Mouse (Mus musculus): ENCODE measurements around the gene Thra. TPM values are rescaled to one million over a fixed set of nuclear protein-coding genes. Genes with fewer than 3 reads are reported as not detected.
A peak's percentile ranks its signal among the peaks of the same experiment; 100 is the strongest.

Thra gene
- polyA plus RNA-seq, 1 experiment from 2014 or later = 9.5 TPM

DNA sequence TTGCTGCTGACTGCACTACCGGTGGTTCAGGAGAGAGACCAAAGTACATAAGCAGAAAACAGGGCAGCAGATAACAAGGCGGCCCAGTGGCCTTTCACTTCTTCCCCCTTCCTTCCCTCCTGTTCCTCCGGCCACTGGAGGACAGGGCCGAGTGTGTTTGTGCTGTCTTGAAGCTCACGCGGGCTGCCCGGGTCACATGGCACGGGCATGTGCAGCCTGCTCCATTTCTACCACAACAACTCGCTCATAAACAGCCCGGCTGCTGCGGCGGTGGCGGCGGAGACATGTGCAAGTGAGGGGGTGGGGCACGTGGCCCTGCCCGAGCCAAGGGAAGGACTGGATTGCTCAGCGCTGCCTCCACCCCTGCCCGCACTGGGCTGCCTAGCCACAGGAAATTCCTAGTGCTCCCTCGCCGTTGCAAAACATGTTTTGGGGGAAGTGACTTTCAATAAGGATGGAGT lies 42.8 kb downstream of the Thra start:
- Histone ChIP-seq H3K4me3 (peak overlapping the region; percentile 43), H3K9me3 (replicated peaks) (no peaks in the 10 kb centered on the region), H3K36me3 (no peaks in the 10 kb centered on the region), H3K27me3 (ENCODE audit: low read depth, poor library complexity, severe bottlenecking) (peaks cover 19% of the 10 kb centered on the region), H3K27ac (replicated peaks) (peak overlapping the region; percentile 89), H3K4me1 (peaks cover 71% of the 10 kb centered on the region)
- peak; percentile 78 for DNase-seq (ENCODE audit: low spot score)
- under 1% methylated on average over 20 of the region's 20 CpGs for WGBS

DNA sequence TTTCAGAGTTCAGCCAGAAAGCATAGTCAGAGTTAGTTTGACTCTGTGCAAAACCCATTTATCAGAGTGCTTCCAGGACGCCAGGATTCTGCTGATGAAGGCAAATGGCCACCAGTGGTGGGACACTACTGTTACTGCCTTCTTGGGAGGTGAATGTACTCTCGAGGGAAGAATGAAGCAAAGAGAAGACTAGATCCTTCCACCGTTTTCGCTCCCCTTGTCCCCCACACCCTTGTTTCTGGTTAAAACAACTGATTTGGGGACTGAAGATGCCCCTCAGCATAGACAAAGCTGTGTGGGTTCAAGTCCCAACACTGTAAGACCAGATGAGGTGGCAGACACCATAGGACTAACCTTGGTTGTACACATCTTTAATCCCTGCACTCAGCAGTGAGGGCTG lies 43.7 kb downstream of the Thra start:
- no peaks in the 10 kb centered on the region for H3K36me3 ChIP-seq
- H3K27ac ChIP-seq (replicated peaks) = peak overlapping the region; percentile 89
- peaks cover 19% of the 10 kb centered on the region for H3K27me3 ChIP-seq (ENCODE audit: low read depth, poor library complexity, severe bottlenecking)
- H3K4me1 ChIP-seq = peaks cover 79% of the 10 kb centered on the region
- 79% methylated on average over 4 of the region's 4 CpGs for WGBS
- H3K9me3 ChIP-seq (replicated peaks) = no peaks in the 10 kb centered on the region
- DNase-seq (ENCODE audit: low spot score) = no peak
- no peak overlapping the region for H3K4me3 ChIP-seq

DNA sequence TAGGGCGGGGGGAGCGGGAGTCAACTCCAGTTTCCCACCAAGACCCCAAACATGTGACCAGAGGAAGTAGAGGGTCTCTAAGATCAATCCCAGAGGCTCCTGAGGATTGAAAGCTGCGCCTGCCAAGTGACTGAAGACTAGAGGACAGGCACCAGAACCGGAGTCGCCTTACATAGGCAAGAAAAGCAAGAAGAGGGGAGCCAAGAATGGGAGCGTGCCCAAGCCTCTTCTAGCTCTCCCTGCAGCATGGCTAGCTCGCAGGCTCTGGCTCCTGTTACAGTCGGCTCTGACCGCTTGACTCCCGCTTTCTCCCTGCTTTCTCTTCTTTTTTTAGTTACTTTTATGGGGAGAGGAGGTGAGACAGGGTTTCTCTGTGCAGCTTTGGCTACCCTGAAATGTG lies 44.8 kb downstream of the Thra start:
- Histone ChIP-seq H3K27me3 (ENCODE audit: low read depth, poor library complexity, severe bottlenecking) (peaks cover 19% of the 10 kb centered on the region), H3K36me3 (no peaks in the 10 kb centered on the region), H3K9me3 (replicated peaks) (no peaks in the 10 kb centered on the region), H3K27ac (replicated peaks) (peak overlapping the region; percentile 77), H3K4me3 (no peak overlapping the region), H3K4me1 (peaks cover 88% of the 10 kb centered on the region)
- WGBS = 71% methylated on average over 10 of the region's 10 CpGs
- no peak for DNase-seq (ENCODE audit: low spot score)

DNA sequence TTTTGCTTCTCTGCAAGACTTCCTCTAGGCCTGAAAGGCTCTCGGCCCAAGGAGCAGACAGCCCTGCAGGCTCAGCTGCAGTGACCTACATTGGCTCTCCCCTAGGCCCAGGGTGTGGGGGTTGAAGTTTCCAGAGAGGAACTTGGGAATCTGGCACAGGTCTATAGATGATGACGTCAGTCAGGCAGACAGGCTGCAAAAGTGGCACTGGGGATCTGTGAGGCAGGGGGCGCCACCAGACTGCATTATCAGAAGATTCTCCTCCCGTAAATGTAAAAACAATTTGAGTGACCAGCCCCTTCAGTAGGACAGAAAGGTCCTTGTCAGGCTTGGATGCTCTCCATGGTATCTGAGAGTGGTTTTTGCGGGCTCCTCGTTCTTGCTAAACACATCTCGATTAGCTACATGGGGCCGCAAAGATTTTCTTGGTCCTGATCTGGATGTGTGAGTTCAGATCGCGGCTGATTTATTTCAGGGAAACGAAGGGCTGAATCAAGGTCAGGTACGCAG lies 45.4 kb downstream of the Thra start:
- H3K36me3 ChIP-seq = no peaks in the 10 kb centered on the region
- H3K9me3 ChIP-seq (replicated peaks) = no peaks in the 10 kb centered on the region
- peak overlapping the region; percentile 34; the same call in 1 of the 2 replicates for H3K4me3 ChIP-seq
- peak overlapping the region; percentile 77 for H3K27ac ChIP-seq (replicated peaks)
- H3K27me3 ChIP-seq (ENCODE audit: low read depth, poor library complexity, severe bottlenecking) = peaks cover 19% of the 10 kb centered on the region
- DNase-seq (ENCODE audit: low spot score) = peak; percentile 65
- WGBS = 12% methylated on average over 12 of the region's 12 CpGs
- H3K4me1 ChIP-seq = peaks cover 86% of the 10 kb centered on the region

DNA sequence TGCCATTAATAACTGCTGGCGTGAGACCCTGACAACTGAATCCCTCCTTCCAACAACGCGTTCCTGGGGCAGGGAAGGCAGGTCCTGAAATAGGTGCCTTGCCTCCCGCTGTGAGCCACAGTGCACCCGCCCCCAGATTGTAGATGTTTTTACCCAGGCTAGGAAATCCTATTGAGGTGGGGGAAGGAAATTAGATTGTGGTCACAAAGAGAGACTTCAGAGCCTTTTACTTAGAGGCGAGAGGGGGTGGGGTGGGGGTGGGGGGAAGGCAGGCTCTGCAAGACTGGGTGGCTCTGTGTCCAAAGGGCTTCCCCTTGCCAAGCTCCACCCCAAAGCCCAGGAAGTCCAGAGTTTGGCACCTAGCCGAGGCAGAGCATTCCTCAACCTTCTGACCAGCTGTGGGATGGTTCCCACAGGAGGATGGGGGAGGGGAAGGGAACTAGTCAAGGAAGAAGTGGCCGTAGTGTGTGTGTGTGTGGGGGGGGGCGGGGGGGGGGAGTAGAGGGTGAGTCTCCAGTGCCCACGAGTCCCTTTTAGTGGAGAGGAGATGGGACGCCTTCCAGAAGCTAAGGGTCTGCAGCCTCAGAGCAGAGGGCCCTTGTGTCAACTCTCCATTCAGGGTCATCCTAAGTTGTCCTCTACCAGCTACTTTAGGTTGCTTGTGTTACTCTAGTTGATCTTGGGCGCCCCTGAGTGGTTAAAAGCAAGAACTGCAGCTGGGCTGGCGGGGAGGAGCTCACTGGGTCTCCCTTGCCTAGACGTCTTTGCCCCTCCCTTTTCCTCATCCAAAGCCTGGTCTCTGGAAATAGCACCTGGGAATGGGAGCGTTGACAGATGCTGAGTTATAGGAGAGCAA lies 46.1 kb downstream of the Thra start:
- no peaks in the 10 kb centered on the region for H3K9me3 ChIP-seq (replicated peaks)
- peaks cover 19% of the 10 kb centered on the region for H3K27me3 ChIP-seq (ENCODE audit: low read depth, poor library complexity, severe bottlenecking)
- H3K27ac ChIP-seq (replicated peaks) = peak overlapping the region; percentile 77
- peak overlapping the region; percentile 34 for H3K4me3 ChIP-seq
- H3K4me1 ChIP-seq = peaks cover 81% of the 10 kb centered on the region
- DNase-seq (ENCODE audit: low spot score) = peak; percentile 91
- 4% methylated on average over 14 of the region's 15 CpGs for WGBS
- no peaks in the 10 kb centered on the region for H3K36me3 ChIP-seq

DNA sequence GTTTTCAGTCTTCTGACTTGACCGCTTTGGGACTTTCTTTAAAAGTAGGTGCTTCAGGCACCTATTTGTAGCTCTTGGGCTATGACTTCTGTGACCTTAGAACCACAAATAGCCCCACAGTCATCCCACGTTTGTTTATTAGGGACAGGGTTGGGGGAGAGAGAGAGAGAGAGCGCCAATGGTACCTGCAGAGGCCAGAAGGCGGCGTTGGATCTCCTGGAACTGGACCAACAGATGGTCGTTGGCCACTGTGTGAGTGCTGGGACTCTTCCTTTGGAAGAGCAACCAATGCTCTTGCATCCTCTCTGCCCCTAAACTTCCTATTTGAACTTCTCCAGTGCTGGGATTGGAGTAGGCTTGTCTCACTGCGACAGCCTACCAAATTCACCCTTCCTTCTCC lies 46.8 kb downstream of the Thra start:
- 0 out of 2 replicates have a peak overlapping the region, but pooled peaks have one; percentile 77 for H3K27ac ChIP-seq (replicated peaks)
- 43% methylated on average over 7 of the region's 7 CpGs for WGBS

DNA sequence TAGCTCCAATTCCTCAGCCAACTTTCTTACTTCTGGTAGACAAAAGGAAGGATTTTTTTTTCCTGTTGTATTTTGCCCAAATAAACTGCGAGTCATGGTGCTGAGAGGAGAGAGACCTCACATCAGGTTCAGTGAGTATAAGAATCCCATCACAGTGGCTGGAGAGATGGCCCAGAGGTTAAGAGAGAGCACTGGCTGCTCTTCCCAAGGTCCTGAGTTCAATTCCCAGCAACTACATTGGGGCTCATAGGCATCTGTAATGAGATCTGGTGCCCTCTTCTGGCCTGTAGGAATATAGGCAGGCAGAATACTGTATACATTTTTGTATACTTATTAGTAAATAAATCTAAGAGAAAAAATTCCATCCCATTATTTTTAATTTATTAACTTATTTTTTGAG lies 47.3 kb downstream of the Thra start:
- DNase-seq (ENCODE audit: low spot score) = no peak
- Histone ChIP-seq H3K4me1 (peaks cover 81% of the 10 kb centered on the region), H3K27me3 (ENCODE audit: low read depth, poor library complexity, severe bottlenecking) (peaks cover 19% of the 10 kb centered on the region), H3K36me3 (no peaks in the 10 kb centered on the region), H3K27ac (replicated peaks) (no peak overlapping the region), H3K4me3 (no peak overlapping the region), H3K9me3 (replicated peaks) (no peaks in the 10 kb centered on the region)
- WGBS = 95% methylated on average over 1 of the region's 1 CpGs

More for the DNA sequence above, 46.8 kb downstream of the Thra start:
- no peaks in the 10 kb centered on the region for H3K36me3 ChIP-seq
- H3K4me3 ChIP-seq = peak overlapping the region; percentile 34; the same call in 1 of the 2 replicates
- no peaks in the 10 kb centered on the region for H3K9me3 ChIP-seq (replicated peaks)
- peaks cover 81% of the 10 kb centered on the region for H3K4me1 ChIP-seq
- DNase-seq (ENCODE audit: low spot score) = no peak
- H3K27me3 ChIP-seq (ENCODE audit: low read depth, poor library complexity, severe bottlenecking) = peaks cover 19% of the 10 kb centered on the region

DNA sequence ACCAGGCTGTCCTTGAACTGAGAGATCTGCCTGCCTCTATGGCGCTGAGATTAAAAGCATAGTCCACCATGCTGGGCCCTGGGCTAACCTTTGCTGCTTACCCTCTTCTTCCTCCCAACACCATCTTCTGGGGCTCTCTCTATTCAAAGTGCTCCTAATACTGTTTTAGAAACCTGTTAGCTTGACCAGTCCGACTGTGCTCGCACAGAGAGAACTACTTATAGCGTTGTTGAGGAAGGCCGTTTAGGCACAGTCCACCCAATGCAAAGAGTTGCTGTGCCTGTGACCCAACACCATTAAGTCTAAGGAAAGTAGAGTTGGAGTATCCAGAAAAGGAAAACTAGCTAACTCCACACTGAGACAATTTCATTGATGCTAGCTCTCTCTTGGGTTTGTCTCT lies 47.7 kb downstream of the Thra start:
- peak overlapping the region; percentile 65; the same call in 1 of the 2 replicates for H3K4me3 ChIP-seq
- no peaks in the 10 kb centered on the region for H3K36me3 ChIP-seq
- no peaks in the 10 kb centered on the region for H3K9me3 ChIP-seq (replicated peaks)
- WGBS = 92% methylated on average over 5 of the region's 5 CpGs
- peak overlapping the region; percentile 84 for H3K27ac ChIP-seq (replicated peaks)
- peaks cover 81% of the 10 kb centered on the region for H3K4me1 ChIP-seq
- peaks cover 19% of the 10 kb centered on the region for H3K27me3 ChIP-seq (ENCODE audit: low read depth, poor library complexity, severe bottlenecking)
- no peak for DNase-seq (ENCODE audit: low spot score)

DNA sequence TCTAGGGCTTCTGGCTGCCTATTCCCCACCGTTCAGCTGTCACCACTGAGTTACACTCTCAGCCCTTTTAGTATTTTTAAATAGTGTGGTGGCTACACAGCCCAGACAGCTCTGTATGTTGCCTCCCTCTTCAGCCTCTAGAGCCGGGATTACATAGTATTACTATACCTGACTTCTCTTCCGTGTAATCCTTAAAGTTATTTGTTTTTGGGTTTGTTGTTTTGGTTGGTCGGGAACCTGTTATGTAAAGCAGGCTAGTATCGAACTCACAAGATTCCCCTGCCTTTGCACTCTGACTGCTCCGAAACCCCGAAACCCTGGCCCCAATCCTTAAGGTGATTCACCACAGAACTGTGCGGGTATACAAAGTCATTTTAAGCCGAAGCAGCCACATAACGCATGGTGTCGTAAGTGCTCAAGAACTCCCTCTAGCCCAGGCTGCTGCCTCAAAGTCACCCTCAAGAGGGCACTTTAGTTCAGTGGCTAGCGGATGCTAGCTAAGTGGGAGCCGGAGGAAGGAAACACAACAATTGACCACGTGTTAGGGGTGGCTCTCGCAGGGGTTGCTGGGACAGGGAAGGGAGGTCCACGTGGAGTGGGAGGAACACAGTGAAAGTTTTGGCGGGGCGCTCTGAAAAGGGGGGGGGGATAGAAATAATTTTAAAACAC lies 48.2 kb downstream of the Thra start:
- WGBS = 13% methylated on average over 18 of the region's 18 CpGs
- Histone ChIP-seq H3K36me3 (no peaks in the 10 kb centered on the region), H3K9me3 (replicated peaks) (no peaks in the 10 kb centered on the region), H3K4me1 (peaks cover 81% of the 10 kb centered on the region), H3K4me3 (peak overlapping the region; percentile 65), H3K27me3 (ENCODE audit: low read depth, poor library complexity, severe bottlenecking) (peaks cover 19% of the 10 kb centered on the region), H3K27ac (replicated peaks) (peak overlapping the region; percentile 84)
- peak; percentile 88 for DNase-seq (ENCODE audit: low spot score)

DNA sequence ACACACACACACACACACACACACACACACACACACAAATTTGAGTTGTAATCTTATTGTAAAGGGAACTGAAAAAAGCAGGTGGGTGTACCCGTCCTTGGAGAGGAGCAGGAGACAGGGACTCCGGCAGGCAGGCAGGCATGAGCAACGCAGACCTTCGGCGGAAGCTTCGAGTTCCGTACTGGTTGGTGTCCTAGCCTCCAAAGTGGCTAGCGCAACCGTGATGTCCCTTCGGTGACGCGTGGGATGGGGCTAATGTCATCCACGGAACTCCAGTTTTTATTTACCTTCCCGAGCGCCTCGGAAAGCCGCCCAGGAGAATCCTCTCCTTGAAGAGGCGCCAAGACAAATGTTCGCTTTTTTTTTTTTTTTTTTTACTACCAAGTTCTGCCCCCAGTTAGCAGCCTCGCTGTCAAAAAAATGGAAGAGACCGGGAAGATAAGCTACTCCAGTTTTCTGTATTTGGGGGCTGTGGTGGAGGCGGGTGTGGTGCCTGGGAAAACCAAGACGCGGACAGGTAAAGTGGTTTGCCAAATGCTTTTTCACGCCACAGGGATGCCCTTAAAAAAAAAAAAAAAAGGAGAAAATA lies 48.9 kb downstream of the Thra start:
- H3K36me3 ChIP-seq = no peaks in the 10 kb centered on the region
- WGBS = 2% methylated on average over 25 of the region's 25 CpGs
- peak overlapping the region; percentile 65 for H3K4me3 ChIP-seq
- peaks cover 81% of the 10 kb centered on the region for H3K4me1 ChIP-seq
- no peak for DNase-seq (ENCODE audit: low spot score)
- peaks cover 13% of the 10 kb centered on the region for H3K27me3 ChIP-seq (ENCODE audit: low read depth, poor library complexity, severe bottlenecking)
- no peaks in the 10 kb centered on the region for H3K9me3 ChIP-seq (replicated peaks)
- H3K27ac ChIP-seq (replicated peaks) = peak overlapping the region; percentile 84

DNA sequence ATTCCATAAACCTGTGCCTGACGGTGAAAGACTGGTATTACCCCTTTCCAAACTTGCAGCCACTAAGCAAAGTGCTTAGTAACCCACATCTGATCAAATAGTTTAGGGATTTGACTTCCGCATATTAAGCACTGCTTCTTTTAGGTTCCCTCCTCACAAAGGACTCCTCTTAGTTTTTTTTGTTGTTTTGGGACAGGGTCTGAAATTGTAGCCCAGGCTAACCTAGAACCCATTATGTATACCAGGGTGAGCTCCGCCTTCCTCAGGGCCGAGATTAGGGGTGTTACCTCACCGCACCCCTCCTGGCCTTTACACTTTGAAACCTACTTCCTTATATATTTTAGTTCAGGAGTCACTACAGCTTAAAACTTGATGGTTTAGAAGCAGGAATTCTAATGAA lies 49.4 kb downstream of the Thra start:
- no peaks in the 10 kb centered on the region for H3K9me3 ChIP-seq (replicated peaks)
- H3K27ac ChIP-seq (replicated peaks) = 0 out of 2 replicates have a peak overlapping the region, but pooled peaks have one; percentile 84
- H3K4me3 ChIP-seq = peak overlapping the region; percentile 65
- no peak for DNase-seq (ENCODE audit: low spot score)
- H3K36me3 ChIP-seq = no peaks in the 10 kb centered on the region
- peaks cover 8% of the 10 kb centered on the region for H3K27me3 ChIP-seq (ENCODE audit: low read depth, poor library complexity, severe bottlenecking)
- H3K4me1 ChIP-seq = peaks cover 82% of the 10 kb centered on the region
- WGBS = 41% methylated on average over 5 of the region's 5 CpGs

DNA sequence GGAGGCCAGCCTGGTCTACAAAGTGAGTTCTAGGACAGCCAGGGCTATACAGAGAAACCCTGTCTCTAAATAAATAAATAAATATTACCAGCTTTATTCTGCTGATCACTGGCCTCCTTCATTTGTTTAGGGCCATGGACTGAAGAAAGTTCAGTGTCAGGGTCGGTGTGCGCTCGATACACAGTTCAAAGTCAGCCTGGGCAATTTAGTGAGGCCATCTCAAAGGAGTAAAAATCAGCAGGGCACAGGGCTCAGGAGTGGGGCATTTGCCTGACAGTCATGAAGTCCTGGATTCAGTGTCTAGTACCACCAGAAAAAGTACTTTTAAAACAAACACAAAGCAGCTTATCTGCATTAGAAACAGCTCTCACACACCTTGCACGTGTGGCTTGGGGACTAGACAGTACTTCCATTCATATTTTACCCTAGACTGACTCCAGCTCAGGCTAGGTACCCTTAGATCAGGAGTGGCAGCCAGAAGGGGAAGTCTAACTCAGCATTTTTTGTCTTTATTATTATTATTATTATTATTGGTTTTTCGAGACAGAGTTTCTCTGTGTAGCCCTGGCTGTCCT lies 50.3 kb downstream of the Thra start:
- Histone ChIP-seq H3K36me3 (no peaks in the 10 kb centered on the region), H3K9me3 (replicated peaks) (no peaks in the 10 kb centered on the region), H3K4me3 (0 out of 2 replicates have a peak overlapping the region, but pooled peaks have one; percentile 18), H3K27ac (replicated peaks) (no peak overlapping the region), H3K27me3 (ENCODE audit: low read depth, poor library complexity, severe bottlenecking) (no peaks in the 10 kb centered on the region), H3K4me1 (peaks cover 76% of the 10 kb centered on the region)
- DNase-seq (ENCODE audit: low spot score) = no peak
- WGBS = 80% methylated on average over 5 of the region's 5 CpGs

Data from midbrain, embryonic 10.5 days (tissue).